In genomic region chr15:102235371-102236027, GRCm38 (mm10) we compare ENCODE assay signal across 8 mouse cellular contexts. TPM values are rescaled to one million over a fixed set of nuclear protein-coding genes. Genes with fewer than 3 reads are reported as not detected.
DNase-seq lines count a peak whose midpoint lies in the region; ATAC-seq lines count a peak whose summit lies in the region.

No protein-coding gene starts in this region.

- no peak overlapping the region for H3K4me3 ChIP-seq in neural tube, embryonic 13.5 days
- H3K4me3 ChIP-seq in neural tube, embryonic 15.5 days (replicated peaks), result no peak overlapping the region
- 0 out of 2 replicates have a peak overlapping the region, but pooled peaks have one; percentile 11 for H3K4me3 ChIP-seq in forebrain, embryonic 11.5 days (ENCODE audit: low read depth, low read length)
- 0 out of 2 replicates have a peak overlapping the region, but pooled peaks have one; percentile 4 for H3K4me3 ChIP-seq in midbrain, embryonic 12.5 days

- H3K4me1 ChIP-seq in neural tube, embryonic 13.5 days (replicated peaks), result no peaks in the 10 kb centered on the region; the same call in 1 of the 2 replicates
- peaks cover 2% of the 10 kb centered on the region; the same call in 1 of the 2 replicates for H3K4me1 ChIP-seq in neural tube, embryonic 15.5 days
- H3K4me1 ChIP-seq in forebrain, embryonic 11.5 days (replicated peaks; ENCODE audit: control insufficient read depth, insufficient read depth, low read length), result peaks cover 10% of the 10 kb centered on the region
- peaks cover 15% of the 10 kb centered on the region for H3K4me1 ChIP-seq in midbrain, embryonic 12.5 days

- no peaks in the 10 kb centered on the region for H3K9me3 ChIP-seq in neural tube, embryonic 13.5 days
- H3K9me3 ChIP-seq in neural tube, embryonic 15.5 days (replicated peaks), result no peaks in the 10 kb centered on the region
- H3K9me3 ChIP-seq in forebrain, embryonic 11.5 days (ENCODE audit: control insufficient read depth, low read length), result no peaks in the 10 kb centered on the region
- H3K9me3 ChIP-seq in midbrain, embryonic 12.5 days, result no peaks in the 10 kb centered on the region

- no peaks in the 10 kb centered on the region for H3K27me3 ChIP-seq in neural tube, embryonic 13.5 days
- H3K27me3 ChIP-seq in neural tube, embryonic 15.5 days (replicated peaks), result no peaks in the 10 kb centered on the region
- H3K27me3 ChIP-seq in forebrain, embryonic 11.5 days (ENCODE audit: control insufficient read depth, insufficient read depth, low read length), result no peaks in the 10 kb centered on the region
- peaks cover 12% of the 10 kb centered on the region for H3K27me3 ChIP-seq in midbrain, embryonic 12.5 days

- no peak for ATAC-seq in neural tube, embryonic 13.5 days (ENCODE audit: low read depth)
- no peak for ATAC-seq in neural tube, embryonic 15.5 days (ENCODE audit: low FRiP score)
- peak; percentile 60 for ATAC-seq in forebrain, embryonic 11.5 days (replicated peaks; ENCODE audit: low FRiP score)
- peak; percentile 18; the same call in 1 of the 2 replicates for ATAC-seq in midbrain, embryonic 12.5 days (ENCODE audit: low FRiP score, low read depth)
- ATAC-seq in inflammation-experienced regulatory T-cells, adult 6 months, result no peak

- no peak overlapping the region for H3K27ac ChIP-seq in neural tube, embryonic 13.5 days (replicated peaks)
- no peak overlapping the region for H3K27ac ChIP-seq in neural tube, embryonic 15.5 days (replicated peaks)
- H3K27ac ChIP-seq in forebrain, embryonic 11.5 days (ENCODE audit: low read depth, low read length), result 0 out of 2 replicates have a peak overlapping the region, but pooled peaks have one; percentile 25
- no peak overlapping the region for H3K27ac ChIP-seq in midbrain, embryonic 12.5 days (replicated peaks)

- H3K36me3 ChIP-seq in neural tube, embryonic 13.5 days, result 0 out of 2 replicates have a peak, but pooled peaks cover 5% of the 10 kb centered on the region
- peaks cover 10% of the 10 kb centered on the region; the same call in 1 of the 2 replicates for H3K36me3 ChIP-seq in neural tube, embryonic 15.5 days
- no peaks in the 10 kb centered on the region for H3K36me3 ChIP-seq in forebrain, embryonic 11.5 days (ENCODE audit: control insufficient read depth, insufficient read depth, low read length)
- no peaks in the 10 kb centered on the region for H3K36me3 ChIP-seq in midbrain, embryonic 12.5 days

- no peak for DNase-seq in forebrain, embryonic 11.5 days (ENCODE audit: low spot score)
- DNase-seq in kidney, postnatal 10 days, result peak; percentile 58
- DNase-seq in left cerebral cortex, adult 8-10 months (ENCODE audit: low spot score in 2 of 2), result no peak
- DNase-seq in right cerebral cortex, postnatal 10 days (ENCODE audit: low spot score in 2 of 2), result no peak

- WGBS in neural tube, embryonic 13.5 days, result 46% methylated on average over 21 of the region's 21 CpGs
- WGBS in neural tube, embryonic 15.5 days, result 39% methylated on average over 21 of the region's 21 CpGs
- 23% methylated on average over 21 of the region's 21 CpGs for WGBS in forebrain, embryonic 11.5 days
- WGBS in midbrain, embryonic 12.5 days, result 20% methylated on average over 20 of the region's 21 CpGs

- 0 out of 2 replicates have a peak overlapping the region, but pooled peaks have one; percentile 35 for H3K9ac ChIP-seq in neural tube, embryonic 13.5 days
- no peak overlapping the region for H3K9ac ChIP-seq in neural tube, embryonic 15.5 days (replicated peaks)
- peak overlapping the region; percentile 44 for H3K9ac ChIP-seq in forebrain, embryonic 11.5 days (ENCODE audit: low read length)
- H3K9ac ChIP-seq in midbrain, embryonic 12.5 days (replicated peaks), result peak overlapping the region; percentile 35

- H3K4me2 ChIP-seq in neural tube, embryonic 13.5 days, result no peak overlapping the region
- no peak overlapping the region for H3K4me2 ChIP-seq in neural tube, embryonic 15.5 days
- H3K4me2 ChIP-seq in forebrain, embryonic 11.5 days (ENCODE audit: low read depth, low read length, severe bottlenecking), result peak overlapping the region; percentile 34
- H3K4me2 ChIP-seq in midbrain, embryonic 12.5 days (replicated peaks), result peak overlapping the region; percentile 40

RNA-seq across cellular contexts. Expression of gene Itgb7, which starts 3.8 kb away (rescaled TPM):
- polyA plus RNA-seq in neural tube, embryonic 13.5 days (2015; fragmentation: Nextera tagmentation; extraction: Ambion mirVana), result 0.30 and 1.7 TPM in 2 replicates
- 1.1 and 11.0 TPM in 2 replicates for polyA plus RNA-seq in neural tube, embryonic 15.5 days (2015; fragmentation: Nextera tagmentation; extraction: Ambion mirVana)
- 0.76 and 1.1 TPM in 2 replicates for polyA plus RNA-seq in forebrain, embryonic 11.5 days (2014; fragmentation: Nextera tagmentation; extraction: Ambion mirVana)
- polyA plus RNA-seq in midbrain, embryonic 12.5 days (2016; fragmentation: Nextera tagmentation; extraction: Ambion mirVana), result 0.84 and 1.6 TPM in 2 replicates
- 1 to 10 TPM in 2 of 4 experiments, under 1 TPM in 2; 0.23 to 2.9 (median 1.7) TPM for total RNA-seq in left cerebral cortex, adult 8-10 months (2022)
- 100 to 1,000 TPM; 364 to 513 (median 397) TPM for polyA plus RNA-seq in inflammation-experienced regulatory T-cells, adult 6 months (2017; shearing (Covaris generic))

RNA-seq across cellular contexts. Expression of gene Rarg, which starts 21.8 kb away (rescaled TPM):
- polyA plus RNA-seq in neural tube, embryonic 13.5 days (2015; fragmentation: Nextera tagmentation; extraction: Ambion mirVana), result 8.5 and 12.5 TPM in 2 replicates
- 7.8 and 11.9 TPM in 2 replicates for polyA plus RNA-seq in neural tube, embryonic 15.5 days (2015; fragmentation: Nextera tagmentation; extraction: Ambion mirVana)
- polyA plus RNA-seq in forebrain, embryonic 11.5 days (2014; fragmentation: Nextera tagmentation; extraction: Ambion mirVana), result 19.3 and 19.7 TPM in 2 replicates
- polyA plus RNA-seq in midbrain, embryonic 12.5 days (2016; fragmentation: Nextera tagmentation; extraction: Ambion mirVana), result 13.6 and 19.2 TPM in 2 replicates
- total RNA-seq in left cerebral cortex, adult 8-10 months (2022), result 10 to 100 TPM; 13.5 to 16.8 (median 16.3) TPM
- 10 to 100 TPM; 15.5 to 18.4 (median 18.3) TPM for polyA plus RNA-seq in inflammation-experienced regulatory T-cells, adult 6 months (2017; shearing (Covaris generic))

RNA-seq across cellular contexts. Expression of gene Csad, which starts 31.0 kb away (rescaled TPM):
- polyA plus RNA-seq in neural tube, embryonic 13.5 days (2015; fragmentation: Nextera tagmentation; extraction: Ambion mirVana), result 35.9 and 38.8 TPM in 2 replicates
- 33.6 and 43.7 TPM in 2 replicates for polyA plus RNA-seq in neural tube, embryonic 15.5 days (2015; fragmentation: Nextera tagmentation; extraction: Ambion mirVana)
- polyA plus RNA-seq in forebrain, embryonic 11.5 days (2014; fragmentation: Nextera tagmentation; extraction: Ambion mirVana), result 38.2 and 39.2 TPM in 2 replicates
- polyA plus RNA-seq in midbrain, embryonic 12.5 days (2016; fragmentation: Nextera tagmentation; extraction: Ambion mirVana), result 40.9 and 41.0 TPM in 2 replicates
- total RNA-seq in left cerebral cortex, adult 8-10 months (2022), result 10 to 100 TPM; 24.6 to 38.7 (median 31.1) TPM
- polyA plus RNA-seq in inflammation-experienced regulatory T-cells, adult 6 months (2017; shearing (Covaris generic)), result 10 to 100 TPM in 2 of 3 experiments, 1 to 10 TPM in 1; 5.0 to 14.6 (median 14.0) TPM

RNA-seq across cellular contexts. Expression of gene Zfp740, which starts 32.5 kb away (rescaled TPM):
- 64.8 and 67.9 TPM in 2 replicates for polyA plus RNA-seq in neural tube, embryonic 13.5 days (2015; fragmentation: Nextera tagmentation; extraction: Ambion mirVana)
- polyA plus RNA-seq in neural tube, embryonic 15.5 days (2015; fragmentation: Nextera tagmentation; extraction: Ambion mirVana), result 45.1 and 48.7 TPM in 2 replicates
- 79.8 and 80.7 TPM in 2 replicates for polyA plus RNA-seq in forebrain, embryonic 11.5 days (2014; fragmentation: Nextera tagmentation; extraction: Ambion mirVana)
- 108 and 110 TPM in 2 replicates for polyA plus RNA-seq in midbrain, embryonic 12.5 days (2016; fragmentation: Nextera tagmentation; extraction: Ambion mirVana)
- 10 to 100 TPM; 72.4 to 79.4 (median 73.1) TPM for total RNA-seq in left cerebral cortex, adult 8-10 months (2022)
- polyA plus RNA-seq in inflammation-experienced regulatory T-cells, adult 6 months (2017; shearing (Covaris generic)), result 10 to 100 TPM; 20.3 to 33.3 (median 25.5) TPM

RNA-seq across cellular contexts. Expression of gene Gm9918, which starts 34.9 kb away (rescaled TPM):
- 0.14 TPM in 1 of 2 replicates, not detected in the other for polyA plus RNA-seq in neural tube, embryonic 13.5 days (2015; fragmentation: Nextera tagmentation; extraction: Ambion mirVana)
- 0.09 TPM in 1 of 2 replicates, not detected in the other for polyA plus RNA-seq in neural tube, embryonic 15.5 days (2015; fragmentation: Nextera tagmentation; extraction: Ambion mirVana)
- polyA plus RNA-seq in forebrain, embryonic 11.5 days (2014; fragmentation: Nextera tagmentation; extraction: Ambion mirVana), result 0.21 and 0.48 TPM in 2 replicates
- 0.26 and 0.28 TPM in 2 replicates for polyA plus RNA-seq in midbrain, embryonic 12.5 days (2016; fragmentation: Nextera tagmentation; extraction: Ambion mirVana)
- not detected for total RNA-seq in left cerebral cortex, adult 8-10 months (2022)
- polyA plus RNA-seq in inflammation-experienced regulatory T-cells, adult 6 months (2017; shearing (Covaris generic)), result not detected

Comparison
In these comparisons a context has a peak if more than half of its experiments do, and no peak if none do; other contexts are left out.
1. ATAC-seq: peak in forebrain, embryonic 11.5 days (single experiment) and midbrain, embryonic 12.5 days (single experiment); none in neural tube, embryonic 13.5 days (single experiment), neural tube, embryonic 15.5 days (single experiment) and inflammation-experienced regulatory T-cells, adult 6 months (single experiment).
2. H3K4me2 ChIP-seq: peak in forebrain, embryonic 11.5 days (single experiment) and midbrain, embryonic 12.5 days (single experiment); none in neural tube, embryonic 13.5 days (single experiment) and neural tube, embryonic 15.5 days (single experiment).
3. H3K4me3 ChIP-seq: peak in forebrain, embryonic 11.5 days (single experiment) and midbrain, embryonic 12.5 days (single experiment); none in neural tube, embryonic 13.5 days (single experiment) and neural tube, embryonic 15.5 days (single experiment).
4. RNA of gene Itgb7, which starts 3.8 kb away (polyA plus RNA-seq): 364 to 513 TPM in inflammation-experienced regulatory T-cells, adult 6 months; 0.30 to 1.7 TPM in neural tube, embryonic 13.5 days, 0.84 to 1.6 TPM in midbrain, embryonic 12.5 days, 1.1 to 11.0 TPM in neural tube, embryonic 15.5 days and 0.76 to 1.1 TPM in forebrain, embryonic 11.5 days; every median in the first group is over 10 times any median in the second.